Mouse (Mus musculus): ENCODE results near the gene Rhot2.

Gene Rhot2

GRCm38 (mm10) chr17:25794197-25794596, 50.5 kb downstream of the Rhot2 start:
- DNase-seq, result peak; percentile 64

GRCm38 (mm10) chr17:25792615-25793014, 52.0 kb downstream of the Rhot2 start, which contains the start of gene Fam173a:
Gene Fam173a, minus strand, starts transcription at chr17:25792901.
- peak; percentile 82 for DNase-seq

GRCm38 (mm10) chr17:25791843-25792527, 52.7 kb downstream of the Rhot2 start:
- peak; percentile 89 for DNase-seq

GRCm38 (mm10) chr17:25791320-25791842, 53.3 kb downstream of the Rhot2 start:
- no peak for DNase-seq
